Mouse (Mus musculus) adrenal gland, adult 2 months (tissue): ENCODE results near the gene Gnb5. TPM values are rescaled to one million over a fixed set of nuclear protein-coding genes. Genes with fewer than 3 reads are reported as not detected.

Experiments
- DNase-seq: peaks from one replicate; pipeline ENCODE4 v3.0.0; 2021
- polyA plus RNA-seq: library from polyadenylated mRNA; depleted of rRNA; stranded (reverse); fragments of >200 nt; gene quantifications from 2 replicates; pipeline ENCODE4 v1.2.3, GENCODE M21; 2012
- total RNA-seq, 2 experiments: library from RNA; stranded (reverse); gene quantifications; 2 replicates each; pipeline ENCODE4 v1.2.3; 2021

Gene Gnb5
- total and polyA plus RNA-seq, 3 experiments: 31.1 to 62.6 (median 35.4) TPM

GRCm38 (mm10) chr9:75304286-75304685 is 1.8 kb upstream of the Gnb5 start:
- no peak for DNase-seq

- no peak for DNase-seq
Measured at GRCm38 (mm10) chr9:75307015-75307414, 927 bp downstream of the Gnb5 start.

GRCm38 (mm10) chr9:75308621-75309020 is 2.5 kb downstream of the Gnb5 start:
- no peak for DNase-seq

GRCm38 (mm10) chr9:75312008-75312407 is 5.9 kb downstream of the Gnb5 start:
- peak; percentile 61 for DNase-seq

GRCm38 (mm10) chr9:75313138-75313831 is 7.2 kb downstream of the Gnb5 start:
- no peak for DNase-seq

- DNase-seq: peak; percentile 92
Measured at GRCm38 (mm10) chr9:75313832-75314516, 7.9 kb downstream of the Gnb5 start.

GRCm38 (mm10) chr9:75314517-75315105 is 8.5 kb downstream of the Gnb5 start:
- no peak for DNase-seq

- no peak for DNase-seq
Measured at GRCm38 (mm10) chr9:75315238-75315637, 9.2 kb downstream of the Gnb5 start.

- DNase-seq: peak; percentile 64
Measured at GRCm38 (mm10) chr9:75316771-75317170, 10.7 kb downstream of the Gnb5 start.

GRCm38 (mm10) chr9:75318196-75318595 is 12.1 kb downstream of the Gnb5 start:
- peak; percentile 76 for DNase-seq

GRCm38 (mm10) chr9:75319365-75319764 is 13.3 kb downstream of the Gnb5 start:
- DNase-seq: peak; percentile 21

- DNase-seq: no peak
Measured at GRCm38 (mm10) chr9:75322099-75322885, 16.2 kb downstream of the Gnb5 start.

- no peak for DNase-seq
Measured at GRCm38 (mm10) chr9:75328047-75328446, 22.0 kb downstream of the Gnb5 start.

GRCm38 (mm10) chr9:75330821-75331220 is 24.7 kb downstream of the Gnb5 start:
- DNase-seq: no peak

- DNase-seq: no peak
Measured at GRCm38 (mm10) chr9:75334440-75334839, 28.4 kb downstream of the Gnb5 start.

- DNase-seq: no peak
Measured at GRCm38 (mm10) chr9:75338016-75338415, 31.9 kb downstream of the Gnb5 start.

- no peak for DNase-seq
Measured at GRCm38 (mm10) chr9:75342433-75342832, 36.3 kb downstream of the Gnb5 start.

GRCm38 (mm10) chr9:75347458-75347857 is 41.4 kb downstream of the Gnb5 start, which contains the start of gene Bcl2l10:
Gene Bcl2l10, plus strand, starts transcription at chr9:75347758.
- no peak for DNase-seq

- DNase-seq: no peak
Measured at GRCm38 (mm10) chr9:75348066-75348465, 42.0 kb downstream of the Gnb5 start.

GRCm38 (mm10) chr9:75348641-75349040 is 42.6 kb downstream of the Gnb5 start:
- peak; percentile 33 for DNase-seq

GRCm38 (mm10) chr9:75353094-75353493 is 47.0 kb downstream of the Gnb5 start:
- DNase-seq: no peak

GRCm38 (mm10) chr9:75355783-75356182 is 49.7 kb downstream of the Gnb5 start:
- no peak for DNase-seq
